Mouse (Mus musculus): ENCODE measurements around the gene Cfap74. TPM values are rescaled to one million over a fixed set of nuclear protein-coding genes. Genes with fewer than 3 reads are reported as not detected.

Gene Cfap74
- 5.6 and 6.5 TPM in 2 replicates for polyA plus RNA-seq (2012; rRNA removed)

DNA sequence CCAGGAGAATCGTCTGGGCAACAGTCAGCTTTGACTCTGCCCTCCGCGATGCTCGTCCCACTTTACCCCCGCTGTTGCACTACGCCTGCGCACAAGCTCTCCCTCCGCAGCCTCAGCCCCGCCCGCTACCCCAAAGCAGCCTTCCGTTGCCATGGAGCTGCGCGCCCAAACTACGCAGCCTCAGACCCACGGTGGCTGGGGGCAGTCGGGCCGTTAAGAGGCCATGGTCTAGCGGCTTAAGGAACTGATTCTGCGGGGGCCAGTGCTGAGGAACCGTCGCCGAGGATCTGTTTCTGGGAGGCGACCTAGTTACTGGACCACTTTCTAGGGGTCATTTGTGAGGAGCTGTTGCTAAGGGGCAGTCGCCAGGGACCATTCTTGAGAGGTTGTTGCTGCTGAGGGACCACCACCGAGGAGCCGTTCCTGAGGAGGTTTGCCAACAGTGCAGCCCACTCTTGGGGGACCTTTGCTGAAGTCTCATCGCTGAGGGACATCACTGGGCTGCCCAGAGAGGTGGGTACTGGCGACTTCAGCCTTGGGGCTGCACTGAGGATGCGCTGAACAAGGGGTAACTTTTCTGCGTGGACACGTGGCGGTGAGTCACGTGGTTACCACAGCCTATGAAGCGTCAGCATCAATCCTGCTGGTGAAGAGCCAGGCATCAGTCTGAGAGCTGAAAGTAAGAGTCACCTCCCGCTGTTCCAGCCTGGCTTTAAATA, at the start of gene Cfap74:
TSS of gene Cfap74 (plus strand) at position 133 of the 719 bp plus-strand sequence.

GRCm38 (mm10) chr4:155361303-155361791, 47.6 kb upstream of the Cfap74 start, which contains the start of gene Prkcz:
Gene Prkcz, minus strand, starts transcription at chr4:155361361.

GRCm38 (mm10) chr4:155397511-155398221, 11.3 kb upstream of the Cfap74 start, which contains the start of gene Gabrd:
Gene Gabrd, minus strand, starts transcription at chr4:155398112.

GRCm38 (mm10) chr4:155468952-155469351, 60.0 kb downstream of the Cfap74 start, which contains the start of gene Tmem52:
Gene Tmem52, plus strand, starts transcription at chr4:155469114.

GRCm38 (mm10) chr4:155490990-155491504, 82.1 kb downstream of the Cfap74 start, which contains the start of gene Gnb1:
Gene Gnb1, plus strand, starts transcription at chr4:155491361.

Other genes with a start within 250 kb of the Cfap74 start
- gene Ski, start 186.6 kb upstream of the Cfap74 start, polyA plus RNA-seq (2012; rRNA removed): 38.4 and 44.7 TPM in 2 replicates
- gene Faap20, start 159.4 kb upstream of the Cfap74 start, polyA plus RNA-seq (2012; rRNA removed): 74.3 and 75.6 TPM in 2 replicates
- gene Prkcz, start 47.8 kb upstream of the Cfap74 start, polyA plus RNA-seq (2012; rRNA removed): 58.1 and 62.0 TPM in 2 replicates
- 0.39 and 0.74 TPM in 2 replicates for gene Gabrd, start 11.1 kb upstream of the Cfap74 start, polyA plus RNA-seq (2012; rRNA removed)
- 0.23 and 0.36 TPM in 2 replicates for gene Tmem52, start 59.9 kb downstream of the Cfap74 start, polyA plus RNA-seq (2012; rRNA removed)
- 708 and 773 TPM in 2 replicates for gene Gnb1, start 82.2 kb downstream of the Cfap74 start, polyA plus RNA-seq (2012; rRNA removed)
- gene Nadk, start 153.2 kb downstream of the Cfap74 start, polyA plus RNA-seq (2012; rRNA removed): 80.8 and 92.1 TPM in 2 replicates
- 15.5 and 15.9 TPM in 2 replicates for gene Slc35e2, start 192.2 kb downstream of the Cfap74 start, polyA plus RNA-seq (2012; rRNA removed)
- 56.1 and 63.3 TPM in 2 replicates for gene Cdk11b, start 215.7 kb downstream of the Cfap74 start, polyA plus RNA-seq (2012; rRNA removed)
- gene Gm10563, start 236.2 kb downstream of the Cfap74 start, polyA plus RNA-seq (2012; rRNA removed): not detected in 2 replicates
- gene Mmp23, start 244.2 kb downstream of the Cfap74 start, polyA plus RNA-seq (2012; rRNA removed): 9.1 and 13.0 TPM in 2 replicates

Measured in central nervous system, embryonic 14 days (tissue).